Mouse (Mus musculus): ENCODE data around the gene Phldb2.
A peak's percentile ranks its signal among the peaks of the same experiment; 100 is the strongest.

Gene Phldb2

GRCm38 (mm10) chr16:45787650-45788049, 165.7 kb downstream of the Phldb2 start:
- DNase-seq = no peak

- no peak for DNase-seq
These were observed 166.8 kb downstream of the Phldb2 start for GRCm38 (mm10) chr16:45786639-45787038.

- DNase-seq = no peak
These were observed 173.4 kb downstream of the Phldb2 start for GRCm38 (mm10) chr16:45780001-45780400.

- DNase-seq = no peak
These were observed 178.6 kb downstream of the Phldb2 start for GRCm38 (mm10) chr16:45774813-45775212.

GRCm38 (mm10) chr16:45770914-45771313, 182.5 kb downstream of the Phldb2 start:
- DNase-seq = no peak

- DNase-seq = no peak
These were observed 185.4 kb downstream of the Phldb2 start for GRCm38 (mm10) chr16:45767853-45768640.

GRCm38 (mm10) chr16:45767434-45767833, 186.0 kb downstream of the Phldb2 start:
- no peak for DNase-seq

- DNase-seq = no peak
These were observed 187.4 kb downstream of the Phldb2 start for GRCm38 (mm10) chr16:45765801-45766494.

- DNase-seq = no peak
These were observed 188.3 kb downstream of the Phldb2 start for GRCm38 (mm10) chr16:45765102-45765501.

GRCm38 (mm10) chr16:45762859-45763505, 190.4 kb downstream of the Phldb2 start:
- peak; percentile 26 for DNase-seq

GRCm38 (mm10) chr16:45761425-45761824, 192.0 kb downstream of the Phldb2 start:
- DNase-seq = no peak

- DNase-seq = no peak
These were observed 194.6 kb downstream of the Phldb2 start for GRCm38 (mm10) chr16:45758726-45759269.

- peak; percentile 76 for DNase-seq
These were observed 195.8 kb downstream of the Phldb2 start for GRCm38 (mm10) chr16:45757421-45758078.

GRCm38 (mm10) chr16:45756855-45757254, 196.5 kb downstream of the Phldb2 start:
- peak; percentile 59 for DNase-seq

- DNase-seq = no peak
These were observed 209.7 kb downstream of the Phldb2 start for GRCm38 (mm10) chr16:45743591-45744144.

- DNase-seq = peak; percentile 96
These were observed 210.6 kb downstream of the Phldb2 start, which contains the start of gene Abhd10 for GRCm38 (mm10) chr16:45742615-45743476. Abhd10 (minus strand) TSS chr16:45742955.

- no peak for DNase-seq
These were observed 215.5 kb downstream of the Phldb2 start for GRCm38 (mm10) chr16:45737880-45738279.

- no peak for DNase-seq
These were observed 216.7 kb downstream of the Phldb2 start for GRCm38 (mm10) chr16:45736724-45737123.

- no peak for DNase-seq
These were observed 224.2 kb downstream of the Phldb2 start for GRCm38 (mm10) chr16:45729163-45729562.

- DNase-seq = no peak
These were observed 228.7 kb downstream of the Phldb2 start for GRCm38 (mm10) chr16:45724742-45725102.

GRCm38 (mm10) chr16:45724061-45724741, 229.2 kb downstream of the Phldb2 start, which contains the start of gene Tagln3:
Tagln3 (minus strand) TSS chr16:45724608.
- DNase-seq = peak; percentile 12

All from lung, postnatal 14 days (tissue).